Mouse (Mus musculus) midbrain, embryonic 14.5 days (tissue): ENCODE measurements at regions not wholly inside any gene's neighbourhood (a gene's known extent, or its start where the extent isn't known, plus 50 kb on each side); places are given as distances from the start of the nearest gene placed in this dataset.

Source experiments
- ATAC-seq: fragments of 200-750 bp; cut with Nextera tagmentation; 2 replicates; pipeline ENCODE4 v1.8.0; 2017; ENCODE audit warnings: moderate number of reproducible peaks, moderate library complexity; ENCODE audit not compliant: low FRiP score, low TSS enrichment
- DNase-seq: peaks from one replicate; pipeline ENCODE4 v3.0.0-alpha.2; 2015
- H3K27ac ChIP-seq: fragments of 300-500 bp; sonication (generic); replicated peaks from 2 replicates; pipeline ENCODE4 v1.5.1; 2014; ENCODE audit warnings: mild to moderate bottlenecking, low read depth, low read length, moderate library complexity
- H3K27me3 ChIP-seq: fragments of 300-500 bp; sonication (generic); 2 replicates; pipeline ENCODE4 v1.6.1; 2014; ENCODE audit warnings: low read length, control low read depth, mixed read lengths; ENCODE audit not compliant: control insufficient read depth, insufficient read depth
- H3K36me3 ChIP-seq: fragments of 300-500 bp; sonication (generic); 2 replicates; pipeline ENCODE4 v1.6.1; 2014; ENCODE audit warnings: low read length, control low read depth; ENCODE audit not compliant: control insufficient read depth, insufficient read depth
- H3K4me1 ChIP-seq: fragments of 300-500 bp; sonication (generic); 2 replicates; pipeline ENCODE4 v1.6.1; 2014; ENCODE audit warnings: mild to moderate bottlenecking, antibody characterized with exemption, low read length, control low read depth; ENCODE audit not compliant: control insufficient read depth, insufficient read depth
- H3K4me2 ChIP-seq: fragments of 300-500 bp; sonication (generic); 2 replicates; pipeline ENCODE4 v1.6.1; 2014; ENCODE audit warnings: mild to moderate bottlenecking, low read length, moderate library complexity
- H3K4me3 ChIP-seq: fragments of 300-500 bp; sonication (generic); replicated peaks from 2 replicates; pipeline ENCODE4 v1.5.1; 2014; ENCODE audit warnings: low read depth, low read length
- H3K9ac ChIP-seq: fragments of 300-500 bp; sonication (generic); replicated peaks from 2 replicates; pipeline ENCODE4 v1.6.1; 2014; ENCODE audit warnings: mild to moderate bottlenecking, low read length, moderate library complexity
- H3K9me3 ChIP-seq: fragments of 300-500 bp; sonication (generic); 2 replicates; pipeline ENCODE4 v1.6.1; 2016; ENCODE audit warnings: low read length, control low read depth, mixed read lengths; ENCODE audit not compliant: control insufficient read depth
- WGBS: fragments of 180-500 bp; shearing (Covaris S2); extraction: QIAGEN DNeasy Blood & Tissue Kit; methylation state at CpG from one replicate; pipeline ENCODE4 v1.1.7; 2014; 5-methylcytosine and 5-hydroxymethylcytosine counted together

DNA sequence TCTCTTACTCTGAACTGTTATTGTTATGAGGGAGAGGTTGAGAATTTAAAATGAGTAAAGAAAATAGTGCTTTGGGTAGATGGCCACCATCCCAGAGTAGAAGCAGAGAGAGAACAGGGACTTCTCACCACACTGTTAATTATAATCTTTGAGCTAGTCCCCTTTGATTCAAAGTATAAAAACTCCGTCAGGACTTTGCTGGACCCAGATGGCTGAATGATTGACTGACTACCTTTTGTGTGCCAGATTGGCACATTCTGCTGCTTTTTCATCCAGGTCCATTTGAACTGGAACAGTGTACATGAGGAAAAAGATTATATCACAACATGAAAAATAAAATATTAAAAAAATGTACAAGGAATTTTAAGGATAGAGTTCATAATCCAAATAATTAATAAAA lies 449.8 kb downstream of the Slitrk1 start:
- ATAC-seq (no peak), DNase-seq (no peak)
- no peak overlapping the region for H3K9ac ChIP-seq
- H3K27ac ChIP-seq, result no peak overlapping the region
- no peaks in the 10 kb centered on the region for H3K27me3 ChIP-seq
- H3K36me3 ChIP-seq, result no peaks in the 10 kb centered on the region
- H3K4me3 ChIP-seq, result no peak overlapping the region
- no peak overlapping the region for H3K4me2 ChIP-seq
- no peaks in the 10 kb centered on the region for H3K4me1 ChIP-seq
- no peaks in the 10 kb centered on the region for H3K9me3 ChIP-seq
- 39% methylated on average over 1 of the region's 1 CpGs for WGBS

DNA sequence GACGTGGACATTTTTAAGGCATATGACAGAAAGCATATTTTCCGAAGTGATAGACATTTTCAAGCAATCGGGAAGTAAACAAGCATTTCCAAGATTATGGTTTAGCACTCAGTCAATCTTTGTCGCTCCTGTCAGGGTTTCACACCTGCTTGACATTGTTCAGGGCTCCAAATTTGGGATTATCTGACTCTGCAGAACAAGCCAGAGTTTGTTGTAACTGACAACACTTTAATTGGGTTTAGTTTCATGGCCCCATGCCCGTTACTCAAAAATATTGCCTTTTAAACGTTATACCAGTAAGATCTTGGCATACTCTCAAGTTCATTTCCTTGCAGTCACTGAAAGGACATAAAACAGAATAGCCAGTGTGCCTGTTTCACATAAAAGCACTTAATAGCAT lies 454.6 kb downstream of the Slitrk1 start:
- no peak overlapping the region for H3K27ac ChIP-seq
- no peak overlapping the region for H3K4me2 ChIP-seq
- no peaks in the 10 kb centered on the region for H3K36me3 ChIP-seq
- H3K4me3 ChIP-seq, result no peak overlapping the region
- DNase-seq, result no peak
- 77% methylated on average over 6 of the region's 6 CpGs for WGBS
- no peaks in the 10 kb centered on the region for H3K4me1 ChIP-seq
- no peaks in the 10 kb centered on the region for H3K27me3 ChIP-seq
- no peak overlapping the region for H3K9ac ChIP-seq
- ATAC-seq, result no peak
- H3K9me3 ChIP-seq, result no peaks in the 10 kb centered on the region

DNA sequence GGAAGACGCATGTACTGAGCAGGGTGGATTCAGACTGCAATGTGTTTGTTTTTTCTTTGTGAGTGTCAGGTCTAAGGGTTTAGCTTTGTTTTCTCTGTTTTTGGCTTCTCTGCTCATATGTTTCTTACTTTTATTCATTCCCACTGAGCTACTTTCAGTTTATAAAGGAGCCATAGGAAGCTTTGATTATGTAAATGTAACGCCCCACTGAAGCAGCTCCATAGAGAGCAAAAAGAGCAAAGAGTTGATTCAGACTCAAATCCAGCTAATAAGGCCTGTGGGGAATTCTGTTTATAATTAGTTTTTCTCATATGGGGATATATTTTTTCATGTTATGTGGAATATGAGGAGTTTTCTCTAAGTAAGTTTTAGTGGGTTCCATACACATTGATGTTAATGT lies 476.9 kb downstream of the Slitrk1 start:
- Histone ChIP-seq H3K4me2 (no peak overlapping the region), H3K36me3 (no peaks in the 10 kb centered on the region), H3K27ac (no peak overlapping the region), H3K4me1 (no peaks in the 10 kb centered on the region), H3K9me3 (no peaks in the 10 kb centered on the region), H3K9ac (no peak overlapping the region), H3K27me3 (no peaks in the 10 kb centered on the region), H3K4me3 (no peak overlapping the region)
- DNase-seq (peak; percentile 46), ATAC-seq (no peak)
- 15% methylated on average over 2 of the region's 2 CpGs for WGBS

DNA sequence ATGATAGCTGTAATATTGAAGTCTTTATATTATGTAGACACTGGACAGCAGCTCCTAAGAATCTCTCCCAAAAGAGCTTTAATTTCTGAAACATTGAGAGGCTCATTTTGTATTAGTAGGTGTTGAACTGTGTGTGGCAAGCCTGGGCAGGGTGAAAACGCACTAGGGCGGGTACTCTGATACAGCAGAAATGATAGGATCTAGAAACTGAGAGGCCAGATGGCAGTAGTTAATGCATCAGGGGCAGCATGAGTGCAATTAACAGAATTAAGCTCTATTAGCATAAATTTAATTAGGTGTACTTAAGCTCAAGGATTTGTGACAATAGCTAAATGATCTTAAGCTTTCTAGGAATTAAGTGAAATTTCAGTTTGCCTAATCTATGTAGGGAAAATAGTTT lies 508.8 kb downstream of the Slitrk1 start:
- Histone ChIP-seq H3K9ac (no peak overlapping the region), H3K4me1 (no peaks in the 10 kb centered on the region), H3K27ac (no peak overlapping the region), H3K9me3 (no peaks in the 10 kb centered on the region), H3K27me3 (no peaks in the 10 kb centered on the region), H3K4me2 (no peak overlapping the region), H3K36me3 (no peaks in the 10 kb centered on the region), H3K4me3 (no peak overlapping the region)
- ATAC-seq (peak; percentile 71; the same call in 1 of the 2 replicates), DNase-seq (peak; percentile 25)
- WGBS, result 47% methylated on average over 2 of the region's 2 CpGs

GRCm38 (mm10) chr14:108403466-108403865 lies 510.5 kb downstream of the Slitrk1 start:
- Histone ChIP-seq H3K9ac (no peak overlapping the region), H3K36me3 (no peaks in the 10 kb centered on the region), H3K9me3 (no peaks in the 10 kb centered on the region), H3K4me1 (no peaks in the 10 kb centered on the region), H3K4me2 (no peak overlapping the region), H3K27me3 (no peaks in the 10 kb centered on the region), H3K4me3 (no peak overlapping the region), H3K27ac (no peak overlapping the region)
- WGBS, result 73% methylated on average over 2 of the region's 2 CpGs
- DNase-seq (no peak), ATAC-seq (no peak)
